Comparison of ENCODE assay signal across 9 mouse cellular contexts in genomic region chr12:84053173-84053572, GRCm38 (mm10). TPM values are rescaled to one million over a fixed set of nuclear protein-coding genes. Genes with fewer than 3 reads are reported as not detected.
DNase-seq lines count a peak whose midpoint lies in the region; ATAC-seq and TF ChIP-seq lines count a peak whose summit lies in the region.
"Had no signal": no experiment of that assay in that cellular context is flagged by ENCODE, and none has a peak within 500 bp of the region (broad histone marks: within the 10 kb centered on the region; RNA-seq: fewer than 3 reads in every experiment).

No protein-coding gene starts in this region.

- no peak for TF ChIP-seq CTCF in E14TG2a.4 (conservative IDR thresholded peaks at IDR 0.05; ENCODE audit: low read length)

- H3K36me3 ChIP-seq in E14TG2a.4 (ENCODE audit: insufficient read depth, low read length), result no peaks in the 10 kb centered on the region
- no peaks in the 10 kb centered on the region for H3K36me3 ChIP-seq in forebrain, embryonic 13.5 days (ENCODE audit: poor library complexity, severe bottlenecking)
- H3K36me3 ChIP-seq in liver, embryonic 11.5 days (ENCODE audit: control insufficient read depth, insufficient read depth, low read length), result no peaks in the 10 kb centered on the region

- H3K4me1 ChIP-seq in E14TG2a.4 (replicated peaks; ENCODE audit: low read depth, low read length), result peaks cover 45% of the 10 kb centered on the region
- H3K4me1 ChIP-seq in forebrain, embryonic 13.5 days, result peaks cover 6% of the 10 kb centered on the region
- H3K4me1 ChIP-seq in liver, embryonic 11.5 days (replicated peaks; ENCODE audit: control insufficient read depth, insufficient read depth, low read length), result no peaks in the 10 kb centered on the region

- WGBS in forebrain, embryonic 13.5 days, result 13% methylated on average over 16 of the region's 16 CpGs
- 7% methylated on average over 16 of the region's 16 CpGs for WGBS in liver, embryonic 11.5 days

- peaks cover 42% of the 10 kb centered on the region for H3K27me3 ChIP-seq in E14TG2a.4 (ENCODE audit: insufficient read depth, low read length)
- peaks cover 27% of the 10 kb centered on the region for H3K27me3 ChIP-seq in forebrain, embryonic 13.5 days
- peaks cover 23% of the 10 kb centered on the region for H3K27me3 ChIP-seq in liver, embryonic 11.5 days (replicated peaks; ENCODE audit: control insufficient read depth, insufficient read depth, low read length)

- ATAC-seq in forebrain, embryonic 13.5 days, result no peak
- no peak for ATAC-seq in liver, embryonic 11.5 days (replicated peaks; ENCODE audit: low FRiP score)

- DNase-seq in cerebellum, postnatal 25 days, result peak; percentile 25 to 33
- no peak for DNase-seq in cerebellum, adult 9-10 months
- no peak for DNase-seq in liver, embryonic 11.5 days (ENCODE audit: low spot score)
- DNase-seq in urinary bladder, postnatal 14 days (ENCODE audit: low spot score), result no peak
- no peak for DNase-seq in spleen, adult 18-20 months
- DNase-seq in urinary bladder, postnatal 10 days (ENCODE audit: low spot score), result no peak

- peaks cover 11% of the 10 kb centered on the region for H3K9me3 ChIP-seq in E14TG2a.4 (ENCODE audit: low read length)
- peaks cover 4% of the 10 kb centered on the region; the same call in 1 of the 2 replicates for H3K9me3 ChIP-seq in forebrain, embryonic 13.5 days (replicated peaks)
- H3K9me3 ChIP-seq in liver, embryonic 11.5 days (ENCODE audit: control insufficient read depth, low read length), result peaks cover 4% of the 10 kb centered on the region; the same call in 1 of the 2 replicates

- H3K27ac ChIP-seq in forebrain, embryonic 13.5 days, result no peak overlapping the region
- H3K27ac ChIP-seq in liver, embryonic 11.5 days (ENCODE audit: low read depth, low read length), result peak overlapping the region; percentile 21; the same call in 1 of the 2 replicates

- H3K4me3 ChIP-seq in E14TG2a.4 (replicated peaks; ENCODE audit: low read length), result peak overlapping the region; percentile 76
- peak overlapping the region; percentile 46 for H3K4me3 ChIP-seq in forebrain, embryonic 13.5 days
- H3K4me3 ChIP-seq in liver, embryonic 11.5 days (ENCODE audit: low read depth, low read length), result peak overlapping the region; percentile 49

- H3K4me2 ChIP-seq in forebrain, embryonic 13.5 days, result peak overlapping the region; percentile 77
- peak overlapping the region; percentile 73 for H3K4me2 ChIP-seq in liver, embryonic 11.5 days

- peak overlapping the region; percentile 57 for H3K9ac ChIP-seq in forebrain, embryonic 13.5 days
- H3K9ac ChIP-seq in liver, embryonic 11.5 days (ENCODE audit: low read depth, low read length), result no peak overlapping the region

RNA-seq across cellular contexts. Expression of gene Acot3, which starts 1.2 kb away (rescaled TPM):
- polyA plus RNA-seq in forebrain, embryonic 13.5 days (2015; fragmentation: Nextera tagmentation; extraction: Ambion mirVana), result 0.70 and 0.79 TPM in 2 replicates
- polyA plus RNA-seq in liver, embryonic 11.5 days (2014; fragmentation: Nextera tagmentation; extraction: Ambion mirVana), result 3.0 and 3.8 TPM in 2 replicates
- polyA plus RNA-seq: gonadal fat pad, adult 2 months had no signal

RNA-seq across cellular contexts. Expression of gene Gm49366, which starts 14.4 kb away (rescaled TPM):
- not detected in 2 replicates for polyA plus RNA-seq in forebrain, embryonic 13.5 days (2015; fragmentation: Nextera tagmentation; extraction: Ambion mirVana)
- not detected in 2 replicates for polyA plus RNA-seq in liver, embryonic 11.5 days (2014; fragmentation: Nextera tagmentation; extraction: Ambion mirVana)
- polyA plus RNA-seq: gonadal fat pad, adult 2 months had no signal

RNA-seq across cellular contexts. Expression of gene Acot4, which starts 15.0 kb away (rescaled TPM):
- polyA plus RNA-seq in forebrain, embryonic 13.5 days (2015; fragmentation: Nextera tagmentation; extraction: Ambion mirVana), result 0.09 and 0.10 TPM in 2 replicates
- 8.4 and 8.5 TPM in 2 replicates for polyA plus RNA-seq in liver, embryonic 11.5 days (2014; fragmentation: Nextera tagmentation; extraction: Ambion mirVana)

RNA-seq across cellular contexts. Expression of gene Acot5, which starts 16.0 kb away (rescaled TPM):
- not detected in 2 replicates for polyA plus RNA-seq in forebrain, embryonic 13.5 days (2015; fragmentation: Nextera tagmentation; extraction: Ambion mirVana)
- polyA plus RNA-seq in liver, embryonic 11.5 days (2014; fragmentation: Nextera tagmentation; extraction: Ambion mirVana), result not detected in 2 replicates

RNA-seq across cellular contexts. Expression of gene Acot1, which starts 43.9 kb away (rescaled TPM):
- 54.0 and 56.5 TPM in 2 replicates for polyA plus RNA-seq in forebrain, embryonic 13.5 days (2015; fragmentation: Nextera tagmentation; extraction: Ambion mirVana)
- 42.9 and 44.2 TPM in 2 replicates for polyA plus RNA-seq in liver, embryonic 11.5 days (2014; fragmentation: Nextera tagmentation; extraction: Ambion mirVana)

Comparison
In these comparisons a context has a peak if more than half of its experiments do, and no peak if none do; other contexts are left out.
1. DNase-seq: peak in cerebellum, postnatal 25 days (2 of 2); none in cerebellum, adult 9-10 months (single experiment), liver, embryonic 11.5 days (single experiment), urinary bladder, postnatal 14 days (single experiment), spleen, adult 18-20 months (0 of 2) and urinary bladder, postnatal 10 days (single experiment).
2. Peak in every context shown above with its lines, with median percentiles within 50 percentile points of each other: H3K4me3 ChIP-seq.